Mouse (Mus musculus) neural tube, embryonic 12.5 days (tissue): ENCODE measurements around the gene Hc. TPM values are rescaled to one million over a fixed set of nuclear protein-coding genes. Genes with fewer than 3 reads are reported as not detected.
A peak's percentile ranks its signal among the peaks of the same experiment; 100 is the strongest.

ENCODE experiments used
- ATAC-seq: fragments of 200-750 bp; cut with Nextera tagmentation; 2 replicates; pipeline ENCODE4 v1.8.0; 2017; ENCODE audit warnings: low read depth, mild to moderate bottlenecking, moderate TSS enrichment, moderate library complexity; ENCODE audit not compliant: low FRiP score
- H3K27ac ChIP-seq: fragments of 300-500 bp; sonication (generic); 2 replicates; pipeline ENCODE4 v1.5.1; 2016
- H3K27me3 ChIP-seq: fragments of 300-500 bp; sonication (generic); replicated peaks from 2 replicates; pipeline ENCODE4 v1.6.1; 2016; ENCODE audit warnings: mild to moderate bottlenecking
- H3K36me3 ChIP-seq: fragments of 300-500 bp; sonication (generic); 2 replicates; pipeline ENCODE4 v1.6.1; 2016; ENCODE audit warnings: mild to moderate bottlenecking
- H3K4me1 ChIP-seq: fragments of 300-500 bp; sonication (generic); 2 replicates; pipeline ENCODE4 v1.6.1; 2016
- H3K4me2 ChIP-seq: fragments of 300-500 bp; sonication (generic); replicated peaks from 2 replicates; pipeline ENCODE4 v1.6.1; 2016; ENCODE audit warnings: mild to moderate bottlenecking
- H3K4me3 ChIP-seq: fragments of 300-500 bp; sonication (generic); 2 replicates; pipeline ENCODE4 v1.5.1; 2016
- H3K9ac ChIP-seq: fragments of 300-500 bp; sonication (generic); 2 replicates; pipeline ENCODE4 v1.6.1; 2016; ENCODE audit warnings: mild to moderate bottlenecking
- H3K9me3 ChIP-seq: fragments of 300-500 bp; sonication (generic); 2 replicates; pipeline ENCODE4 v1.6.1; 2016; ENCODE audit warnings: mild to moderate bottlenecking
- WGBS: fragments of 180-500 bp; shearing (Covaris S2); methylation state at CpG from one replicate; pipeline ENCODE4 v1.1.7; 2016; 5-methylcytosine and 5-hydroxymethylcytosine counted together
- polyA plus RNA-seq: library from polyadenylated mRNA; unstranded; fragments of >200 nt; fragmentation: Nextera tagmentation; extraction: Ambion mirVana; gene quantifications from 2 replicates; pipeline ENCODE4 v1.2.1, GENCODE M21; 2016

Gene Hc
- polyA plus RNA-seq, 1 experiment from 2014 or later, result 0.44 TPM

GRCm38 (mm10) chr2:35044956-35045355 lies 16.3 kb downstream of the Hc start:
- Histone ChIP-seq H3K9ac (no peak overlapping the region), H3K27ac (no peak overlapping the region), H3K27me3 (no peaks in the 10 kb centered on the region), H3K4me3 (no peak overlapping the region), H3K36me3 (no peaks in the 10 kb centered on the region), H3K9me3 (peaks cover 3% of the 10 kb centered on the region; the same call in 1 of the 2 replicates), H3K4me1 (no peaks in the 10 kb centered on the region), H3K4me2 (no peak overlapping the region)
- ATAC-seq, result no peak
- WGBS, result 71% methylated on average over 2 of the region's 2 CpGs

- H3K9me3 ChIP-seq, result peaks cover 3% of the 10 kb centered on the region; the same call in 1 of the 2 replicates
- no peak overlapping the region for H3K27ac ChIP-seq
- no peak overlapping the region for H3K4me2 ChIP-seq
- H3K36me3 ChIP-seq, result no peaks in the 10 kb centered on the region
- H3K9ac ChIP-seq, result no peak overlapping the region
- H3K27me3 ChIP-seq, result no peaks in the 10 kb centered on the region
- no peak overlapping the region for H3K4me3 ChIP-seq
- 91% methylated on average over 9 of the region's 9 CpGs for WGBS
- H3K4me1 ChIP-seq, result no peaks in the 10 kb centered on the region
- no peak for ATAC-seq
These were observed 22.5 kb downstream of the Hc start for GRCm38 (mm10) chr2:35038580-35039375.

DNA sequence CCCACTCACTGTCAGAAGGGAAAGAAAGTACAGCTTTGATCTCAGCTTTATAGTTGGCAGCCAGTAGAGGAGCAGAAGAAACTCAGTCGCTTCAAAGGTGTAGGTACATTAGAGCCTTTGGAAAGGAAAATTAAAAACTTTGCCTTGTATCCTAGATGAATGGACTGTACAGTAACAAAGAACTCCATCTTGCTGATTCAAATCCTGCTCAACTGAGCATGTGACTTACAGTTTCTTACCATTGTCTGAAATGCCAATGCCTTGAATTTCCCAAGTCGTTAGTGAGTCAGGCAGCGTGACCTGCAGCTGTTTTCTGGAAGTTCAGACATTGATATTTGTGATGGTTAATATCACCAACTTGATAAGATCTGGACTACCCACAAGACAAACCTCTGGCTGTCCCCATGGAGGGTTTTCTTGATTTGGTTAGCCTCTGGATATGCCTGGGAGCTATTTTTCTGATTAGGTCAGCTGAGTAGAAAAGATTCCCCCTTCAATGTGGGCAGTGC lies 36.5 kb downstream of the Hc start:
- Histone ChIP-seq H3K36me3 (no peaks in the 10 kb centered on the region), H3K4me2 (no peak overlapping the region), H3K27me3 (no peaks in the 10 kb centered on the region), H3K4me3 (no peak overlapping the region), H3K4me1 (no peaks in the 10 kb centered on the region), H3K9me3 (no peaks in the 10 kb centered on the region), H3K9ac (no peak overlapping the region), H3K27ac (no peak overlapping the region)
- 84% methylated on average over 3 of the region's 3 CpGs for WGBS
- ATAC-seq, result no peak

GRCm38 (mm10) chr2:35021806-35022205 lies 39.4 kb downstream of the Hc start:
- H3K9me3 ChIP-seq, result no peaks in the 10 kb centered on the region
- no peaks in the 10 kb centered on the region for H3K4me1 ChIP-seq
- no peaks in the 10 kb centered on the region for H3K36me3 ChIP-seq
- no peak overlapping the region for H3K27ac ChIP-seq
- no peak for ATAC-seq
- no peak overlapping the region for H3K4me3 ChIP-seq
- H3K4me2 ChIP-seq, result no peak overlapping the region
- H3K27me3 ChIP-seq, result no peaks in the 10 kb centered on the region
- H3K9ac ChIP-seq, result no peak overlapping the region
- 83% methylated on average over 5 of the region's 5 CpGs for WGBS

- WGBS, result 48% methylated on average over 6 of the region's 6 CpGs
- ATAC-seq, result no peak
- H3K36me3 ChIP-seq, result no peaks in the 10 kb centered on the region
These were observed 45.4 kb downstream of the Hc start for GRCm38 (mm10) chr2:35015861-35016260.

DNA sequence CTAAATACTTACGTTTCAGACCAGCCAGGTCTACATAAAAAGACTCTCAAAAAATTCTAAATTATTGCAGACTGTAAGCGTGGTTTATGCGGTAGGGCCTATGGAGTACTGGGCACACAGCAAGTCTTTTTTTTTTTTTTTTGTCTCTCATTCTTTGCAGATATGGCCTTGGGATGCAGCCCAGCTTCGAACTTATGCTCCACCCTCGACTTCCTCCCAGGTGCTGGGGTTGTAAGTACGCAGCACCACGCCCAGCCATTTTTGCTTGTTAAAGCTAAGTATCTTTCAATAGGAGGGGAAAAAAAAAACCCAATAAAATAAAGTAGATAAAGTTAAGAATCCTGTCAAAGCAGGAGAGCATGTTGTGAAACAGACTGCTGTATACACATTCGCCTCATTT lies 49.6 kb downstream of the Hc start:
- ATAC-seq, result no peak
- 93% methylated on average over 8 of the region's 8 CpGs for WGBS
- no peaks in the 10 kb centered on the region for H3K9me3 ChIP-seq
- no peak overlapping the region for H3K27ac ChIP-seq
- H3K4me2 ChIP-seq, result no peak overlapping the region
- no peaks in the 10 kb centered on the region for H3K36me3 ChIP-seq
- no peaks in the 10 kb centered on the region for H3K27me3 ChIP-seq
- H3K9ac ChIP-seq, result no peak overlapping the region
- no peak overlapping the region for H3K4me3 ChIP-seq
- H3K4me1 ChIP-seq, result no peaks in the 10 kb centered on the region

More at GRCm38 (mm10) chr2:35015861-35016260, 45.4 kb downstream of the Hc start:
- no peak overlapping the region for H3K4me3 ChIP-seq
- H3K27ac ChIP-seq, result no peak overlapping the region
- no peak overlapping the region for H3K4me2 ChIP-seq
- no peaks in the 10 kb centered on the region for H3K4me1 ChIP-seq
- no peak overlapping the region for H3K9ac ChIP-seq
- no peaks in the 10 kb centered on the region for H3K27me3 ChIP-seq
- no peaks in the 10 kb centered on the region for H3K9me3 ChIP-seq

GRCm38 (mm10) chr2:34998956-34999355 lies 62.3 kb downstream of the Hc start:
- H3K9me3 ChIP-seq, result no peaks in the 10 kb centered on the region
- 85% methylated on average over 9 of the region's 9 CpGs for WGBS

GRCm38 (mm10) chr2:34996506-34996905 lies 64.7 kb downstream of the Hc start:
- H3K36me3 ChIP-seq, result no peaks in the 10 kb centered on the region
- ATAC-seq, result no peak
- WGBS, result 90% methylated on average over 5 of the region's 5 CpGs
- H3K9me3 ChIP-seq, result no peaks in the 10 kb centered on the region
- H3K9ac ChIP-seq, result no peak overlapping the region
- H3K4me2 ChIP-seq, result no peak overlapping the region
- H3K4me1 ChIP-seq, result peaks cover 16% of the 10 kb centered on the region
- H3K27ac ChIP-seq, result no peak overlapping the region
- no peaks in the 10 kb centered on the region for H3K27me3 ChIP-seq
- H3K4me3 ChIP-seq, result no peak overlapping the region

More at GRCm38 (mm10) chr2:34998956-34999355, 62.3 kb downstream of the Hc start:
- no peak for ATAC-seq
- Histone ChIP-seq H3K27ac (no peak overlapping the region), H3K4me1 (peaks cover 2% of the 10 kb centered on the region; the same call in 1 of the 2 replicates), H3K27me3 (no peaks in the 10 kb centered on the region), H3K4me2 (no peak overlapping the region), H3K4me3 (no peak overlapping the region), H3K36me3 (no peaks in the 10 kb centered on the region), H3K9ac (no peak overlapping the region)

DNA sequence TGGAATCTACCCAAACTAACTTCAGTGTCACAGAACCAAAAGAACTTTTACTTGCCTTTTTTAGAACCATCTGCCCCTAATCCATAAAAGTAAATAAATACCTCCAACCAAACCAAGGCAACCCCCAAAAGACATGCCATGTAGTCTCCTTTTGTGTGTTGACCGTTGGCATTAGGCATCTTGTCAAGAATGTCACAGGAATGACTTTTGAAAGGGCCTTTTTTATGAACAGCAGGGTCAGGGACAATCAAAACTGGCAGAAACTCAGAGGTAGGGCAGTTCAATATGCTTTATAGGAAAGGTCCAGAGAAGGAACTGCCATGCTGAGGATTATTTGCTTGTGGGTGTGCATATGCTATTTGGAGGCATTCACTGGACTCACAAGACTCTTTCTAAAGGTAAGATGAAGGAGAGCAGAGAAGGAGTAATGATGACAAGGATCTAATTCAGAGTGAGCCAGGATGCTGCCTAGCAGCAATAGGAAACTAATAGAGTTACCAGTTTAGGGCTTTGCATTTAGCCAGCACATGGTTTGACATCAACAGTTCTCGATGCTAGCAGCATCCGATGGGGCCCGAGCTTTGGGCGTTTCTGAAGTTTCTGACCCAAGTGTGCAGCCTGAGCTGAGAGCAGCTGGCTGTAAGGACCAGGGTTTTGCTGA lies 67.4 kb downstream of the Hc start:
- ATAC-seq, result no peak
- H3K27me3 ChIP-seq, result no peaks in the 10 kb centered on the region
- H3K4me2 ChIP-seq, result peak overlapping the region; percentile 30
- no peaks in the 10 kb centered on the region for H3K9me3 ChIP-seq
- H3K27ac ChIP-seq, result no peak overlapping the region
- WGBS, result 67% methylated on average over 5 of the region's 5 CpGs
- H3K4me1 ChIP-seq, result peaks cover 16% of the 10 kb centered on the region
- no peak overlapping the region for H3K9ac ChIP-seq
- no peak overlapping the region for H3K4me3 ChIP-seq
- no peaks in the 10 kb centered on the region for H3K36me3 ChIP-seq

GRCm38 (mm10) chr2:34992729-34993695 lies 68.2 kb downstream of the Hc start:
- H3K4me3 ChIP-seq, result no peak overlapping the region
- peak; percentile 58; the same call in 1 of the 2 replicates for ATAC-seq

DNA sequence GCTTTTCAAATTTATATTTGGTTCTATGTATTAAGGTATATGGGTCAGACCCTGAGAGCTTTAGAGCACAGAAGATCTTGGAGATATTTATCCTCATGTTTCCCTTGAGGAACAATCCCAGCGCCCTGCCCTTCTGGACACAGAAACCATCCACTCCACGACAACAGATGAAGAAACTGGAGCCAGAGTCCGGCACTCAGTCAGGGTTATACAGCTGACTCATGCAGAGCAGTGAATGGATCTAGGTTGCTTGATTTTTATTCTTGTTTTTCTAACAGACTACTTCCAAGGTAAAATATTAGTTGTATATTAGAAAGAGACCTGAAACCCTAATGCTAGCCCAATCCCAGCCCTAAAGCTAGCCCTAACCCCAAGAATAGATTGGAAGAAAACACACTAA lies 69.3 kb downstream of the Hc start:
- no peak overlapping the region for H3K27ac ChIP-seq
- H3K4me3 ChIP-seq, result no peak overlapping the region
- no peaks in the 10 kb centered on the region for H3K36me3 ChIP-seq
- WGBS, result 89% methylated on average over 3 of the region's 3 CpGs
- no peaks in the 10 kb centered on the region for H3K9me3 ChIP-seq
- no peak for ATAC-seq
- no peak overlapping the region for H3K4me2 ChIP-seq
- no peak overlapping the region for H3K9ac ChIP-seq
- no peaks in the 10 kb centered on the region for H3K27me3 ChIP-seq
- H3K4me1 ChIP-seq, result peaks cover 16% of the 10 kb centered on the region

More at GRCm38 (mm10) chr2:34992729-34993695, 68.2 kb downstream of the Hc start:
- Histone ChIP-seq H3K4me1 (peaks cover 16% of the 10 kb centered on the region), H3K36me3 (no peaks in the 10 kb centered on the region), H3K9me3 (no peaks in the 10 kb centered on the region), H3K9ac (0 out of 2 replicates have a peak overlapping the region, but pooled peaks have one; percentile 26), H3K4me2 (peak overlapping the region; percentile 30), H3K27me3 (no peaks in the 10 kb centered on the region), H3K27ac (no peak overlapping the region)
- 8% methylated on average over 9 of the region's 9 CpGs for WGBS
